Mouse (Mus musculus) heart, adult 9 months (tissue): ENCODE data around the gene Slc27a2.
"Not testable (repeated sequence)": the region's sequence is repeated elsewhere in the genome, so short reads cannot be mapped to it uniquely, and the experiment has no call there.

Source experiments
- DNase-seq, 2 experiments: peaks; one replicate each; pipeline ENCODE4 v3.0.0; 2022; ENCODE audit warnings: low spot score in 2 of 2

The Slc27a2 gene

GRCm38 (mm10) chr2:126601918-126602600 is 49.9 kb downstream of the Slc27a2 start:
- no peak for DNase-seq

GRCm38 (mm10) chr2:126606061-126606687 is 54.0 kb downstream of the Slc27a2 start:
- peak in 1 of 2 experiments; percentile 21 for DNase-seq

GRCm38 (mm10) chr2:126606688-126607062 is 54.5 kb downstream of the Slc27a2 start:
- DNase-seq: no peak

GRCm38 (mm10) chr2:126607553-126608203 is 55.5 kb downstream of the Slc27a2 start:
- DNase-seq: peak; percentile 47 to 70

GRCm38 (mm10) chr2:126609600-126609999 is 57.4 kb downstream of the Slc27a2 start:
- not testable (repeated sequence) for DNase-seq

GRCm38 (mm10) chr2:126615355-126615754 is 63.1 kb downstream of the Slc27a2 start:
- no peak for DNase-seq

- DNase-seq: no peak
Observed at GRCm38 (mm10) chr2:126618470-126619179, 66.4 kb downstream of the Slc27a2 start.

GRCm38 (mm10) chr2:126619249-126619704 is 67.1 kb downstream of the Slc27a2 start, which contains the start of gene Hdc:
TSS of gene Hdc (minus strand) at chr2:126619299.
- DNase-seq: no peak

GRCm38 (mm10) chr2:126622455-126622854 is 70.2 kb downstream of the Slc27a2 start:
- DNase-seq: no peak

GRCm38 (mm10) chr2:126623138-126623537 is 70.9 kb downstream of the Slc27a2 start:
- DNase-seq: no peak

- DNase-seq: no peak
Observed at GRCm38 (mm10) chr2:126628455-126628995, 76.3 kb downstream of the Slc27a2 start.

GRCm38 (mm10) chr2:126633165-126633564 is 81.0 kb downstream of the Slc27a2 start:
- DNase-seq: no peak

- peak; percentile 40 to 54 for DNase-seq
Observed at GRCm38 (mm10) chr2:126635939-126636823, 84.0 kb downstream of the Slc27a2 start.
